Mouse (Mus musculus): ENCODE data around the gene Bean1. TPM values are rescaled to one million over a fixed set of nuclear protein-coding genes. Genes with fewer than 3 reads are reported as not detected.

Bean1 gene
- total and polyA plus RNA-seq, 2 experiments from 2014 or later = 9.2 to 32.5 TPM

DNA sequence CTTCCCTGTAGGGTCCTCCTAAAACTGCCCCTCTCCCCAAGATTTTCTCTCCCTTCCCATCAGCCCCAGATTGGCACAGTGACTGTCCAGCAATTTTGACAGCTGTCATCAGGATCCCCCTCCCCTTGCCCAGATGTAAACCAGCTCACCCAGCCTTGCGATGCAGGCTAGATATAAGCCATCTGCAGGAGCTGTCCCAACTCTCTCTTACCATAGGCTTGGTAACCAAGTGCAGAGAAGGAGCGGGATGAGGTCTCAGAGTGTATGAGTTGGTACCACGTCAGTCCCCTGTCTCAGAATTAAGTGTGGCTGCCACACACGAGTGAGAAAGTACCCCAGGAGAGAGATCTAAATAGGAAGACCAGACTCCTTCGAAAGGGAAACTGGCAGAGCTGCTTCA, 18.2 kb downstream of the Bean1 start:
- no peak for ATAC-seq
- no peaks in the 10 kb centered on the region for H3K9me3 ChIP-seq (ENCODE audit: low read length)
- no peak overlapping the region for H3K9ac ChIP-seq (replicated peaks; ENCODE audit: low read length)
- TF ChIP-seq CTCF (IDR thresholded peaks at IDR 0.05; ENCODE audit: low read depth) = no peak
- H3K4me2 ChIP-seq (ENCODE audit: low read depth, low read length) = no peak overlapping the region
- H3K27me3 ChIP-seq (ENCODE audit: insufficient read depth, low read length) = no peaks in the 10 kb centered on the region
- no peak overlapping the region for H3K4me3 ChIP-seq (ENCODE audit: low read length)
- no peaks in the 10 kb centered on the region for H3K36me3 ChIP-seq (ENCODE audit: insufficient read depth, low read length)
- no peaks in the 10 kb centered on the region for H3K4me1 ChIP-seq (ENCODE audit: insufficient read depth, low read length)
- no peak for DNase-seq (ENCODE audit: low spot score)
- H3K27ac ChIP-seq = no peak overlapping the region
- WGBS = 72% methylated on average over 5 of the region's 5 CpGs

DNA sequence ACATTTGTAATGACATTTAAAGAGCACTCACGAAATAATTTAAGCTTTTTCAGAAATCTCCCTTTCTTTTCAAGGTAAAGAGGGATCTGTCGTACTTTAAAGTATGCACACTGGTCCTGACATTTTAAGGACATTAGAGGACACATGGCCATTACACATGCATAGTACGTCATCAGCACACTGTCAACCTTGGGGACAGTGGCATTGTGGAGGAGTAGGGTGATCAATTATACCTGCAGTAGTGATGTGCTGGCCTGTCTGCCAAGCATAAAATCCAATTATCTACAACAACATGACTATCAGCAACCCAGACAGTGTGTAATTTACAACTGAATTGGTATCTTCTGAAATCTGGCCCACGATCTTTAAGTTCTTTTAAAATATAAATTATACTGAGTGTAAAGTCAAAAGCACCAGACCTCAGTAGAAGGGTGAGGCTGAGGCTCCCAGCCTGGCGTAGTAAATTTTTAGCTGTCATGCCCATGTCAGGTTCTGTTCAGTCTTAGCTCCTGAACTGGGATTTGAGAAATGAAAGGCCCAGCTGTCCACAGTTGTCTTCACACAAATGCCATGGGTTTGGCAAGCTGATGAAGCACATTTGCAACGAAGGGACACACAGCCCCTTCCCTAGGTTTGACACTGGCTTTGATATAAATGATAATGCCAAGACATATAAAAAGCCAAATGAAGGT, 20.7 kb downstream of the Bean1 start:
- no peak overlapping the region for H3K9ac ChIP-seq (replicated peaks; ENCODE audit: low read length)
- DNase-seq (ENCODE audit: low spot score) = no peak
- peak overlapping the region; percentile 48; the same call in 1 of the 2 replicates for H3K27ac ChIP-seq
- no peaks in the 10 kb centered on the region for H3K27me3 ChIP-seq (ENCODE audit: insufficient read depth, low read length)
- no peak overlapping the region for H3K4me2 ChIP-seq (ENCODE audit: low read depth, low read length)
- TF ChIP-seq CTCF (IDR thresholded peaks at IDR 0.05; ENCODE audit: low read depth) = no peak
- H3K9me3 ChIP-seq (ENCODE audit: low read length) = no peaks in the 10 kb centered on the region
- no peaks in the 10 kb centered on the region for H3K36me3 ChIP-seq (ENCODE audit: insufficient read depth, low read length)
- peak; percentile 33; the same call in 1 of the 2 replicates for ATAC-seq
- no peak overlapping the region for H3K4me3 ChIP-seq (ENCODE audit: low read length)
- 58% methylated on average over 6 of the region's 6 CpGs for WGBS
- H3K4me1 ChIP-seq (ENCODE audit: insufficient read depth, low read length) = no peaks in the 10 kb centered on the region

DNA sequence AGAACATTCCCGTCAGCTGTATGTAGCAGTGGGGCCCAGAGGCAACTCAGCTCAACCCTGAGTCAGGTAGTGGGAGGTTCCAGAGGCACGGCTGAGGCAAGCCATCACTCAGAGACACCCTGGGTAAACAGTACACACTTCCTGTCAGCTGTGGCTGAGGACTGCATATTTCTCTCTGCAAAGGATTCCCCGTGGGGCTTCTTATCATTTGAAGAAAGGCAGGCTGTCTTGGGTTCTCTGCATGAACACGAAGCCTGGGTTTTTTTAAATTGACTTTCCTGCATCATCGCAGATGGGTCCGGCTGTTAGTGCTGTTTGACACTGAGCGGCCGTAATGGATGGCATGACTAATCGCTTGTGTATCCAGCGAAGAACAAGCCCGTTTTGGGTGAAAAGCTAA, 21.3 kb downstream of the Bean1 start:
- Histone ChIP-seq H3K9ac (replicated peaks; ENCODE audit: low read length) (0 out of 2 replicates have a peak overlapping the region, but pooled peaks have one; percentile 2), H3K9me3 (ENCODE audit: low read length) (no peaks in the 10 kb centered on the region), H3K4me1 (ENCODE audit: insufficient read depth, low read length) (no peaks in the 10 kb centered on the region), H3K27ac (peak overlapping the region; percentile 48; the same call in 1 of the 2 replicates), H3K4me3 (ENCODE audit: low read length) (no peak overlapping the region), H3K27me3 (ENCODE audit: insufficient read depth, low read length) (no peaks in the 10 kb centered on the region), H3K4me2 (ENCODE audit: low read depth, low read length) (no peak overlapping the region), H3K36me3 (ENCODE audit: insufficient read depth, low read length) (no peaks in the 10 kb centered on the region)
- DNase-seq (ENCODE audit: low spot score) (peak; percentile 54), ATAC-seq (peak; percentile 81)
- no peak for TF ChIP-seq CTCF (IDR thresholded peaks at IDR 0.05; ENCODE audit: low read depth)
- 14% methylated on average over 11 of the region's 11 CpGs for WGBS

DNA sequence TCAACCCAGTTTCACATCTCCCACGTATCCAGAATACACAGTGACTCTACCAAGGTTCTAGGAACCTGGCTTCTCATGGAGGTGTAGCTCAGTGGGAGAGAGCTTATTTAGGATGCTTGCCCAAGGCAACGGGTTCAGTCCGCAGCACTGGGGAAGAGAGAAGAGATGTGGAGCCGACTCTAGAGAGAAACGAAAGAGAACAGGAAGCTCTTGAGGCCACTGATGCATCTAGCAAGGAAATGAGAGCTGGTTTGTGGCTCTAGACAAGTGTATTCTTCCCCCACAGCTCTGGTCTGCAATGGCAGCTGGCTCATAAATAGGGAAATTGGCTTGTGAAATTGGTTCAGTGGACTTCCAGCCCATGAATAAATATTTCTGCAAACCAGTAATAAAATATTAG, 29.6 kb downstream of the Bean1 start:
- Histone ChIP-seq H3K9ac (replicated peaks; ENCODE audit: low read length) (no peak overlapping the region), H3K4me2 (ENCODE audit: low read depth, low read length) (no peak overlapping the region), H3K4me3 (ENCODE audit: low read length) (no peak overlapping the region), H3K27ac (no peak overlapping the region), H3K9me3 (ENCODE audit: low read length) (no peaks in the 10 kb centered on the region), H3K4me1 (ENCODE audit: insufficient read depth, low read length) (no peaks in the 10 kb centered on the region), H3K36me3 (ENCODE audit: insufficient read depth, low read length) (no peaks in the 10 kb centered on the region), H3K27me3 (ENCODE audit: insufficient read depth, low read length) (no peaks in the 10 kb centered on the region)
- DNase-seq (ENCODE audit: low spot score) (no peak), ATAC-seq (no peak)
- no peak for TF ChIP-seq CTCF (IDR thresholded peaks at IDR 0.05; ENCODE audit: low read depth)
- 75% methylated on average over 5 of the region's 5 CpGs for WGBS

DNA sequence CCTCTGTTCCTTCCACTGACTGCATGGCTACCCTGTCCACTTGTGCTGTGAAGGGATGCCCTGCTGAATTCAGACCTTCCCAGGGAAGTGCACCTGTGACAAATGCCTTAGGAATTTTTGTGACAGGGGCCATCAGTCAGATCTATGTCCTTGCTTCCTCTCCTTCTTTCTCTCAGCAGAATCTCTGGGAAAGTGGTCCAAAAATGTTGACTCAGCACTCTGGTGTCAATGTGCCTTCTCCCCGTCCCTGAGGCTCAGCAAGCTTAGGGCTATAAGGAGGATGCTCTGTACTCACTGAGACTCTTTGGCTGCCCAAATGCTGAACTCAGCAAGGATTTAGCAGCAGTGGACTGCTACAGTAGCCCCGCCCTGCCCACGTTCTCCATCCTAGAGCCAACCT, 31.4 kb downstream of the Bean1 start:
- Histone ChIP-seq H3K9me3 (ENCODE audit: low read length) (no peaks in the 10 kb centered on the region), H3K36me3 (ENCODE audit: insufficient read depth, low read length) (no peaks in the 10 kb centered on the region), H3K4me2 (ENCODE audit: low read depth, low read length) (no peak overlapping the region), H3K27me3 (ENCODE audit: insufficient read depth, low read length) (no peaks in the 10 kb centered on the region), H3K4me3 (ENCODE audit: low read length) (no peak overlapping the region), H3K27ac (no peak overlapping the region), H3K4me1 (ENCODE audit: insufficient read depth, low read length) (no peaks in the 10 kb centered on the region), H3K9ac (replicated peaks; ENCODE audit: low read length) (no peak overlapping the region)
- 80% methylated on average over 3 of the region's 3 CpGs for WGBS
- no peak for ATAC-seq
- TF ChIP-seq CTCF (IDR thresholded peaks at IDR 0.05; ENCODE audit: low read depth) = no peak
- DNase-seq (ENCODE audit: low spot score) = no peak

DNA sequence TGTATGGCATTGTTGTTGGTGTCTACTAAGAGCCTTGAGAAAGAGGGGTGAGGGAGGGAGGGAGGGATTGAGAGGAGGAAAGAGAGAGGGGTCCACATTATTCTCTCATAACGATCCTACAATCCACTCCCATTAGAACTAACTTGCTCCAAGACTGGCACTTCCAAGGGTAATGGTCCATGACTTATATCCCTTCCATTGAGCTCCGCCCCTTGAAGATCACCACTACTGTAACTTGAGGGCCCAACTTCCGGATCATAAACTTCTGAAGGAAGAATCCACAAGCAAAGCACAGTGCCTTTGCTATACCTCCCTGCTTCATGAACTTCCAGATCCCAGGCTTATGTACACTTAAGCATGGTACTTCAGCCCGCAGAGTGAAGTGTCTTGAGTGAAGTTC, 32.1 kb downstream of the Bean1 start:
- ATAC-seq (no peak), DNase-seq (ENCODE audit: low spot score) (no peak)
- Histone ChIP-seq H3K4me2 (ENCODE audit: low read depth, low read length) (no peak overlapping the region), H3K4me1 (ENCODE audit: insufficient read depth, low read length) (no peaks in the 10 kb centered on the region), H3K9me3 (ENCODE audit: low read length) (no peaks in the 10 kb centered on the region), H3K27me3 (ENCODE audit: insufficient read depth, low read length) (no peaks in the 10 kb centered on the region), H3K9ac (replicated peaks; ENCODE audit: low read length) (no peak overlapping the region), H3K36me3 (ENCODE audit: insufficient read depth, low read length) (no peaks in the 10 kb centered on the region), H3K4me3 (ENCODE audit: low read length) (no peak overlapping the region), H3K27ac (no peak overlapping the region)
- no peak for TF ChIP-seq CTCF (IDR thresholded peaks at IDR 0.05; ENCODE audit: low read depth)
- 88% methylated on average over 4 of the region's 4 CpGs for WGBS

DNA sequence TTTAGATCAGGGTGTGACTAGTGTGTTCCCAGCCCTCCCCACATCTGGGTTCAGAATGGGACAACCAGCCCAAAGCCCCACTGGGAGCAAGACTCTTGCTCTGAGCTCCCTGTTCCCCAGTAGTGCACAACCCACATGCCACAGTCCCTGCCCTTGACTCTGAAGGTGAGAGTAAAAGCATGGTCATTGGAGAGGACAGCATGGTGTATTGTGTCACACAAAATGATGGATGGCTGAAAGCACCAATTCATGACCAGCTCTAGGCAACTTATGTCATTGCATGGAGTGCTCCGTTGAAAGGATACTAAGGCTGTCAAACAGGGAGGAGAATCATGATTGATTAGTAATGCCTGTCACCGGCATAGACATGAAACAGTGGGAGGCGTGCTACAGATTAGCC, 35.0 kb downstream of the Bean1 start:
- Histone ChIP-seq H3K9me3 (ENCODE audit: low read length) (no peaks in the 10 kb centered on the region), H3K4me2 (ENCODE audit: low read depth, low read length) (no peak overlapping the region), H3K27me3 (ENCODE audit: insufficient read depth, low read length) (no peaks in the 10 kb centered on the region), H3K27ac (no peak overlapping the region), H3K36me3 (ENCODE audit: insufficient read depth, low read length) (no peaks in the 10 kb centered on the region), H3K4me3 (ENCODE audit: low read length) (no peak overlapping the region), H3K4me1 (ENCODE audit: insufficient read depth, low read length) (no peaks in the 10 kb centered on the region), H3K9ac (replicated peaks; ENCODE audit: low read length) (no peak overlapping the region)
- no peak for DNase-seq (ENCODE audit: low spot score)
- TF ChIP-seq CTCF (IDR thresholded peaks at IDR 0.05; ENCODE audit: low read depth) = no peak
- WGBS = 26% methylated on average over 3 of the region's 3 CpGs
- ATAC-seq = no peak
